8 mouse cellular contexts compared by ENCODE assay signal in the genomic region with DNA sequence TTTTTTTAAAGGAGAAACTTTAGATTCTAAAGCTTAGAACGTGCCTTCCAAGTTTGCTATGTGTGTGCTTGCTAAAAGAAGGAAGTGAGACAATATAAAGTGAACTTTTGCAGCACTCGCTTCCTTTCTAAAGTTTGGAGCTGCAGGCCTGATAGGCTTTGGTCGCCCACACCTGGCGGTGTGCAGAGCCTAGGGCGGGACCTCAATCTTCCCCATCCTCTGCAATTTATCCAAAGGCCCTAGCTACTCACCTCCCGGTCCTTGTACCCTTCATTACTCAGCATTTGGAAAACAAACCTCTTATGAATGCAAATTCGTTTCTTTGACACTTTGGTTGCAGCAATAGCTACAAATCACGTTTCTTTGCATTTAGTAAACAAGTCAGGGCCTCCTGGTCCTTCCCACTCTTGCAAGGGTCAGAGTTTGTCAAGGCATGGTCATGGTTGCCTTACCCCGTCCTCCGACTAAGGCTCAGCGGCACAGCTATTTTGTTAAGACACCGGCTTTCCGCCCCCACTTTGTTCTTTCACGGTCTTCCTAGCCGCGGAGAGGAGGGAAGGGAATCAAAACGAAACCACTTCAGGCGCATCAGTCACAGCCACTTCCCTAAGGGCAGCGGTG.
DNase-seq lines count a peak whose midpoint lies in the region; ATAC-seq and TF ChIP-seq lines count a peak whose summit lies in the region.

No protein-coding gene starts in this region.

- peak overlapping the region; percentile 96 for H3K4me2 ChIP-seq in kidney, embryonic 15.5 days

- intact Hi-C loops in left cerebral cortex, adult 2 months (cut with DNase I), result loop anchor here (1.0 to 5.0 kb wide), 5 partner anchors 73 to 543 kb away; no protein-coding TSS in a partner anchor

- 0 out of 2 replicates have a peak, but pooled peaks have one; percentile 6 for ATAC-seq in granulocyte monocyte progenitor cell, adult 5-6 weeks (replicated peaks; ENCODE audit: poor library complexity, severe bottlenecking)
- no peak for ATAC-seq in kidney, embryonic 15.5 days (replicated peaks; ENCODE audit: low FRiP score)

- peaks cover 54% of the 10 kb centered on the region for H3K4me1 ChIP-seq in kidney, embryonic 15.5 days
- H3K4me1 ChIP-seq in thymus, adult 2 months (replicated peaks; ENCODE audit: control insufficient read depth, insufficient read depth, low read length), result peaks cover 39% of the 10 kb centered on the region

- H3K36me3 ChIP-seq in kidney, embryonic 15.5 days, result no peaks in the 10 kb centered on the region
- H3K36me3 ChIP-seq in thymus, adult 2 months (ENCODE audit: control insufficient read depth, insufficient read depth, low read length), result no peaks in the 10 kb centered on the region

- H3K9me3 ChIP-seq in kidney, embryonic 15.5 days (replicated peaks), result no peaks in the 10 kb centered on the region

- no peak for TF ChIP-seq CTCF in left cerebral cortex, adult 2 months (IDR thresholded peaks at IDR 0.05)
- no peak for TF ChIP-seq CTCF in thymus, adult 2 months (IDR thresholded peaks at IDR 0.05; ENCODE audit: borderline replicate concordance, control insufficient read depth, extremely low read depth, insufficient read depth, low read length, poor library complexity)

- 11% methylated on average over 19 of the region's 19 CpGs for WGBS in kidney, embryonic 15.5 days
- WGBS in thymus, adult 2 months, result 2% methylated on average over 19 of the region's 19 CpGs

- 0 out of 2 replicates have a peak overlapping the region, but pooled peaks have one; percentile 9 for H3K9ac ChIP-seq in kidney, embryonic 15.5 days

- H3K27ac ChIP-seq in left cerebral cortex, adult 2 months, result peak overlapping the region; percentile 100; the same call in 1 of the 2 replicates
- H3K27ac ChIP-seq in kidney, embryonic 15.5 days, result no peak overlapping the region
- H3K27ac ChIP-seq in thymus, adult 2 months (ENCODE audit: control insufficient read depth, insufficient read depth, low read length), result peak overlapping the region; percentile 94

- TF ChIP-seq POLR2A in thymus, adult 2 months (IDR thresholded peaks at IDR 0.05; ENCODE audit: control insufficient read depth, extremely low read depth, insufficient read depth, low read length, poor library complexity), result no peak

- peak overlapping the region; percentile 34 for H3K4me3 ChIP-seq in left cerebral cortex, adult 2 months
- H3K4me3 ChIP-seq in kidney, embryonic 15.5 days (replicated peaks), result peak overlapping the region; percentile 86
- peak overlapping the region; percentile 42 for H3K4me3 ChIP-seq in thymus, adult 2 months (ENCODE audit: control insufficient read depth, insufficient read depth, low read length)

- DNase-seq in left cerebral cortex, adult 2 months (ENCODE audit: extremely low spot score in 1 of 2, low spot score in 2 of 2), result peak in 1 of 2 experiments; percentile 14
- no peak for DNase-seq in left cerebral cortex, adult 8-10 months (ENCODE audit: low spot score in 2 of 2)
- peak; percentile 31 to 40 for DNase-seq in adrenal gland, postnatal 36 days
- DNase-seq in lung, postnatal 4 days, result peak; percentile 42 to 54
- peak; percentile 48 for DNase-seq in thymus, adult 2 months
- DNase-seq in urinary bladder, postnatal 14 days (ENCODE audit: low spot score), result no peak

- H3K27me3 ChIP-seq in kidney, embryonic 15.5 days, result peaks cover 49% of the 10 kb centered on the region
- peaks cover 11% of the 10 kb centered on the region for H3K27me3 ChIP-seq in thymus, adult 2 months (ENCODE audit: control insufficient read depth, insufficient read depth, low read length)

Comparison
In these comparisons a context has a peak if more than half of its experiments do, and no peak if none do; other contexts are left out.
1. DNase-seq: peak in adrenal gland, postnatal 36 days (2 of 2), lung, postnatal 4 days (2 of 2) and thymus, adult 2 months (single experiment); none in left cerebral cortex, adult 8-10 months (0 of 2) and urinary bladder, postnatal 14 days (single experiment).
2. H3K4me3 ChIP-seq: peak in every context shown above with its lines; median percentile 86 in kidney, embryonic 15.5 days; 42 in thymus, adult 2 months; 34 in left cerebral cortex, adult 2 months.